Mouse (Mus musculus): ENCODE measurements at regions not wholly inside any gene's neighbourhood (a gene's known extent, or its start where the extent isn't known, plus 50 kb on each side); places are given as distances from the start of the nearest gene placed in this dataset.

GRCm38 (mm10) chr16:85347621-85348020 is 174.1 kb upstream of the App start:
- WGBS = 96% methylated on average over 4 of the region's 4 CpGs
- Histone ChIP-seq H3K36me3 (no peaks in the 10 kb centered on the region), H3K27me3 (ENCODE audit: low read depth, poor library complexity, severe bottlenecking) (no peaks in the 10 kb centered on the region), H3K9me3 (replicated peaks) (no peaks in the 10 kb centered on the region), H3K27ac (no peak overlapping the region), H3K4me3 (no peak overlapping the region), H3K4me1 (no peaks in the 10 kb centered on the region)
- DNase-seq (ENCODE audit: low spot score) = no peak

GRCm38 (mm10) chr16:85336495-85337119 is 163.0 kb upstream of the App start:
- H3K9me3 ChIP-seq (replicated peaks) = no peaks in the 10 kb centered on the region
- H3K4me1 ChIP-seq = no peaks in the 10 kb centered on the region
- H3K4me3 ChIP-seq = no peak overlapping the region
- WGBS = 92% methylated on average over 4 of the region's 4 CpGs
- H3K27ac ChIP-seq = no peak overlapping the region
- DNase-seq (ENCODE audit: low spot score) = no peak
- H3K36me3 ChIP-seq = no peaks in the 10 kb centered on the region
- no peaks in the 10 kb centered on the region for H3K27me3 ChIP-seq (ENCODE audit: low read depth, poor library complexity, severe bottlenecking)

- Histone ChIP-seq H3K9me3 (replicated peaks) (no peaks in the 10 kb centered on the region), H3K27ac (no peak overlapping the region), H3K4me3 (no peak overlapping the region), H3K27me3 (ENCODE audit: low read depth, poor library complexity, severe bottlenecking) (no peaks in the 10 kb centered on the region), H3K4me1 (no peaks in the 10 kb centered on the region), H3K36me3 (no peaks in the 10 kb centered on the region)
- DNase-seq (ENCODE audit: low spot score) = no peak
- 88% methylated on average over 3 of the region's 3 CpGs for WGBS
Measured at GRCm38 (mm10) chr16:85333543-85333942, 160.0 kb upstream of the App start.

- Histone ChIP-seq H3K36me3 (no peaks in the 10 kb centered on the region), H3K4me1 (0 out of 2 replicates have a peak, but pooled peaks cover 4% of the 10 kb centered on the region), H3K4me3 (no peak overlapping the region), H3K27ac (no peak overlapping the region), H3K27me3 (ENCODE audit: low read depth, poor library complexity, severe bottlenecking) (no peaks in the 10 kb centered on the region), H3K9me3 (replicated peaks) (no peaks in the 10 kb centered on the region)
- 81% methylated on average over 8 of the region's 8 CpGs for WGBS
- no peak for DNase-seq (ENCODE audit: low spot score)
Measured at GRCm38 (mm10) chr16:85312018-85312417, 138.5 kb upstream of the App start.

GRCm38 (mm10) chr16:85309493-85309892 is 135.9 kb upstream of the App start:
- no peak for DNase-seq (ENCODE audit: low spot score)
- 82% methylated on average over 3 of the region's 3 CpGs for WGBS
- H3K36me3 ChIP-seq = no peaks in the 10 kb centered on the region

GRCm38 (mm10) chr16:85308429-85308828 is 134.9 kb upstream of the App start:
- no peak overlapping the region for H3K27ac ChIP-seq
- no peaks in the 10 kb centered on the region for H3K36me3 ChIP-seq
- H3K27me3 ChIP-seq (ENCODE audit: low read depth, poor library complexity, severe bottlenecking) = no peaks in the 10 kb centered on the region
- 77% methylated on average over 2 of the region's 2 CpGs for WGBS
- no peaks in the 10 kb centered on the region for H3K9me3 ChIP-seq (replicated peaks)
- DNase-seq (ENCODE audit: low spot score) = no peak
- H3K4me1 ChIP-seq = 0 out of 2 replicates have a peak, but pooled peaks cover 4% of the 10 kb centered on the region
- H3K4me3 ChIP-seq = no peak overlapping the region

More at GRCm38 (mm10) chr16:85309493-85309892, 135.9 kb upstream of the App start:
- Histone ChIP-seq H3K4me3 (no peak overlapping the region), H3K4me1 (0 out of 2 replicates have a peak, but pooled peaks cover 4% of the 10 kb centered on the region), H3K27me3 (ENCODE audit: low read depth, poor library complexity, severe bottlenecking) (no peaks in the 10 kb centered on the region), H3K27ac (no peak overlapping the region), H3K9me3 (replicated peaks) (no peaks in the 10 kb centered on the region)

GRCm38 (mm10) chr16:85307940-85308339 is 134.4 kb upstream of the App start:
- no peak for DNase-seq (ENCODE audit: low spot score)
- Histone ChIP-seq H3K27ac (no peak overlapping the region), H3K4me1 (0 out of 2 replicates have a peak, but pooled peaks cover 4% of the 10 kb centered on the region), H3K36me3 (no peaks in the 10 kb centered on the region), H3K27me3 (ENCODE audit: low read depth, poor library complexity, severe bottlenecking) (no peaks in the 10 kb centered on the region), H3K9me3 (replicated peaks) (no peaks in the 10 kb centered on the region), H3K4me3 (no peak overlapping the region)
- 55% methylated on average over 7 of the region's 7 CpGs for WGBS

- Histone ChIP-seq H3K9me3 (replicated peaks) (no peaks in the 10 kb centered on the region), H3K4me3 (no peak overlapping the region), H3K36me3 (no peaks in the 10 kb centered on the region), H3K27ac (no peak overlapping the region), H3K27me3 (ENCODE audit: low read depth, poor library complexity, severe bottlenecking) (no peaks in the 10 kb centered on the region), H3K4me1 (peaks cover 8% of the 10 kb centered on the region)
- DNase-seq (ENCODE audit: low spot score) = no peak
- WGBS = 67% methylated on average over 13 of the region's 13 CpGs
Measured at GRCm38 (mm10) chr16:85300092-85300853, 126.7 kb upstream of the App start.

GRCm38 (mm10) chr16:85298559-85298958 is 125.0 kb upstream of the App start:
- no peaks in the 10 kb centered on the region for H3K9me3 ChIP-seq (replicated peaks)
- 68% methylated on average over 2 of the region's 2 CpGs for WGBS
- DNase-seq (ENCODE audit: low spot score) = no peak
- no peak overlapping the region for H3K27ac ChIP-seq
- no peak overlapping the region for H3K4me3 ChIP-seq
- peaks cover 8% of the 10 kb centered on the region for H3K4me1 ChIP-seq
- H3K36me3 ChIP-seq = no peaks in the 10 kb centered on the region
- H3K27me3 ChIP-seq (ENCODE audit: low read depth, poor library complexity, severe bottlenecking) = no peaks in the 10 kb centered on the region

- Histone ChIP-seq H3K27me3 (ENCODE audit: low read depth, poor library complexity, severe bottlenecking) (no peaks in the 10 kb centered on the region), H3K27ac (no peak overlapping the region), H3K4me3 (no peak overlapping the region), H3K9me3 (replicated peaks) (no peaks in the 10 kb centered on the region), H3K4me1 (no peaks in the 10 kb centered on the region), H3K36me3 (no peaks in the 10 kb centered on the region)
- 89% methylated on average over 9 of the region's 9 CpGs for WGBS
- DNase-seq (ENCODE audit: low spot score) = no peak
Measured at GRCm38 (mm10) chr16:85290986-85291952, 117.7 kb upstream of the App start.

GRCm38 (mm10) chr16:85277862-85278261 is 104.3 kb upstream of the App start:
- Histone ChIP-seq H3K4me1 (no peaks in the 10 kb centered on the region), H3K27ac (no peak overlapping the region), H3K36me3 (no peaks in the 10 kb centered on the region), H3K4me3 (no peak overlapping the region), H3K27me3 (ENCODE audit: low read depth, poor library complexity, severe bottlenecking) (no peaks in the 10 kb centered on the region), H3K9me3 (replicated peaks) (no peaks in the 10 kb centered on the region)
- DNase-seq (ENCODE audit: low spot score) = no peak
- WGBS = 74% methylated on average over 1 of the region's 1 CpGs

GRCm38 (mm10) chr16:85269681-85270080 is 96.1 kb upstream of the App start:
- no peak overlapping the region for H3K4me3 ChIP-seq
- no peaks in the 10 kb centered on the region for H3K36me3 ChIP-seq
- WGBS = 94% methylated on average over 8 of the region's 8 CpGs
- no peak for DNase-seq (ENCODE audit: low spot score)
- no peak overlapping the region for H3K27ac ChIP-seq
- no peaks in the 10 kb centered on the region for H3K27me3 ChIP-seq (ENCODE audit: low read depth, poor library complexity, severe bottlenecking)
- H3K4me1 ChIP-seq = no peaks in the 10 kb centered on the region
- no peaks in the 10 kb centered on the region for H3K9me3 ChIP-seq (replicated peaks)
